Mouse (Mus musculus) hindbrain, embryonic 10.5 days (tissue): Measurements from ENCODE around the gene Kcnma1. TPM values are rescaled to one million over a fixed set of nuclear protein-coding genes. Genes with fewer than 3 reads are reported as not detected.
A peak's percentile ranks its signal among the peaks of the same experiment; 100 is the strongest.

Source experiments
- DNase-seq: peaks from one replicate; pipeline ENCODE4 v3.0.0-alpha.2; 2017; ENCODE audit warnings: low spot score
- H3K27ac ChIP-seq: fragments of 300-500 bp; sonication (generic); 2 replicates; pipeline ENCODE4 v1.5.1; 2016; ENCODE audit warnings: mild to moderate bottlenecking, moderate library complexity
- H3K27me3 ChIP-seq: fragments of 300-500 bp; sonication (generic); 2 replicates; pipeline ENCODE4 v1.6.1; 2016; ENCODE audit warnings: mild to moderate bottlenecking; ENCODE audit not compliant: poor library complexity, insufficient read depth, severe bottlenecking
- H3K36me3 ChIP-seq: fragments of 300-500 bp; sonication (generic); 2 replicates; pipeline ENCODE4 v1.6.1; 2016; ENCODE audit warnings: mild to moderate bottlenecking, moderate library complexity
- H3K4me1 ChIP-seq: fragments of 300-500 bp; sonication (generic); replicated peaks from 2 replicates; pipeline ENCODE4 v1.6.1; 2016; ENCODE audit warnings: mild to moderate bottlenecking
- H3K4me3 ChIP-seq: fragments of 300-500 bp; sonication (generic); 2 replicates; pipeline ENCODE4 v1.5.1; 2016; ENCODE audit warnings: mild to moderate bottlenecking, moderate library complexity
- H3K9me3 ChIP-seq: fragments of 300-500 bp; sonication (generic); 2 replicates; pipeline ENCODE4 v1.6.1; 2016; ENCODE audit warnings: mild to moderate bottlenecking, moderate library complexity
- WGBS: fragments of 180-500 bp; shearing (Covaris S2); methylation state at CpG from one replicate; pipeline ENCODE4 v1.1.7; 2016; 5-methylcytosine and 5-hydroxymethylcytosine counted together
- polyA plus RNA-seq: library from polyadenylated mRNA; unstranded; fragments of >200 nt; fragmentation: Nextera tagmentation; extraction: Ambion mirVana; gene quantifications from 2 replicates; pipeline ENCODE4 v1.2.1, GENCODE M21; 2016

Kcnma1 gene
- polyA plus RNA-seq, 1 experiment from 2014 or later, result 1.1 TPM

GRCm38 (mm10) chr14:23625436-23625835, 388.9 kb downstream of the Kcnma1 start:
- 93% methylated on average over 6 of the region's 6 CpGs for WGBS
- no peak for DNase-seq
- Histone ChIP-seq H3K9me3 (no peaks in the 10 kb centered on the region), H3K4me1 (no peaks in the 10 kb centered on the region), H3K36me3 (no peaks in the 10 kb centered on the region), H3K4me3 (no peak overlapping the region), H3K27ac (no peak overlapping the region), H3K27me3 (no peaks in the 10 kb centered on the region)

- H3K27ac ChIP-seq, result no peak overlapping the region
- no peaks in the 10 kb centered on the region for H3K27me3 ChIP-seq
- H3K9me3 ChIP-seq, result no peaks in the 10 kb centered on the region
- WGBS, result 82% methylated on average over 1 of the region's 1 CpGs
- DNase-seq, result no peak
- H3K4me3 ChIP-seq, result no peak overlapping the region
- H3K4me1 ChIP-seq, result no peaks in the 10 kb centered on the region
- H3K36me3 ChIP-seq, result no peaks in the 10 kb centered on the region
Observed at GRCm38 (mm10) chr14:23624455-23624854, 389.8 kb downstream of the Kcnma1 start.

GRCm38 (mm10) chr14:23620685-23621084, 393.6 kb downstream of the Kcnma1 start:
- 90% methylated on average over 2 of the region's 2 CpGs for WGBS

GRCm38 (mm10) chr14:23618973-23619372, 395.3 kb downstream of the Kcnma1 start:
- WGBS, result 85% methylated on average over 2 of the region's 2 CpGs
- no peak overlapping the region for H3K4me3 ChIP-seq
- no peaks in the 10 kb centered on the region for H3K27me3 ChIP-seq
- H3K27ac ChIP-seq, result no peak overlapping the region
- no peaks in the 10 kb centered on the region for H3K4me1 ChIP-seq
- H3K9me3 ChIP-seq, result no peaks in the 10 kb centered on the region
- no peaks in the 10 kb centered on the region for H3K36me3 ChIP-seq
- no peak for DNase-seq

More at GRCm38 (mm10) chr14:23620685-23621084, 393.6 kb downstream of the Kcnma1 start:
- no peaks in the 10 kb centered on the region for H3K27me3 ChIP-seq
- H3K4me1 ChIP-seq, result no peaks in the 10 kb centered on the region
- H3K27ac ChIP-seq, result no peak overlapping the region
- no peaks in the 10 kb centered on the region for H3K36me3 ChIP-seq
- DNase-seq, result no peak
- no peak overlapping the region for H3K4me3 ChIP-seq
- no peaks in the 10 kb centered on the region for H3K9me3 ChIP-seq

GRCm38 (mm10) chr14:23618081-23618480, 396.2 kb downstream of the Kcnma1 start:
- no peak overlapping the region for H3K4me3 ChIP-seq
- no peaks in the 10 kb centered on the region for H3K36me3 ChIP-seq
- H3K27ac ChIP-seq, result no peak overlapping the region
- no peak for DNase-seq
- H3K9me3 ChIP-seq, result no peaks in the 10 kb centered on the region
- 51% methylated on average over 1 of the region's 1 CpGs for WGBS
- H3K4me1 ChIP-seq, result no peaks in the 10 kb centered on the region
- no peaks in the 10 kb centered on the region for H3K27me3 ChIP-seq

GRCm38 (mm10) chr14:23610054-23610453, 404.2 kb downstream of the Kcnma1 start:
- H3K27ac ChIP-seq, result no peak overlapping the region
- H3K27me3 ChIP-seq, result no peaks in the 10 kb centered on the region
- no peaks in the 10 kb centered on the region for H3K36me3 ChIP-seq
- no peak overlapping the region for H3K4me3 ChIP-seq
- H3K9me3 ChIP-seq, result no peaks in the 10 kb centered on the region
- DNase-seq, result no peak
- H3K4me1 ChIP-seq, result peaks cover 3% of the 10 kb centered on the region; the same call in 1 of the 2 replicates
- 78% methylated on average over 3 of the region's 3 CpGs for WGBS

- Histone ChIP-seq H3K27ac (no peak overlapping the region), H3K9me3 (no peaks in the 10 kb centered on the region), H3K36me3 (no peaks in the 10 kb centered on the region), H3K4me1 (no peaks in the 10 kb centered on the region), H3K4me3 (no peak overlapping the region), H3K27me3 (0 out of 2 replicates have a peak, but pooled peaks cover 2% of the 10 kb centered on the region)
- WGBS, result 77% methylated on average over 7 of the region's 7 CpGs
- DNase-seq, result no peak
Observed at GRCm38 (mm10) chr14:23605740-23606139, 408.6 kb downstream of the Kcnma1 start.

GRCm38 (mm10) chr14:23602937-23603336, 411.4 kb downstream of the Kcnma1 start:
- DNase-seq, result no peak
- Histone ChIP-seq H3K36me3 (no peaks in the 10 kb centered on the region), H3K4me3 (no peak overlapping the region), H3K4me1 (no peaks in the 10 kb centered on the region), H3K27me3 (0 out of 2 replicates have a peak, but pooled peaks cover 3% of the 10 kb centered on the region), H3K9me3 (no peaks in the 10 kb centered on the region), H3K27ac (no peak overlapping the region)
- 12% methylated on average over 4 of the region's 4 CpGs for WGBS

- 82% methylated on average over 2 of the region's 2 CpGs for WGBS
- H3K4me1 ChIP-seq, result no peaks in the 10 kb centered on the region
- no peaks in the 10 kb centered on the region for H3K36me3 ChIP-seq
- no peak for DNase-seq
- no peak overlapping the region for H3K27ac ChIP-seq
- H3K4me3 ChIP-seq, result no peak overlapping the region
- no peaks in the 10 kb centered on the region for H3K9me3 ChIP-seq
- 0 out of 2 replicates have a peak, but pooled peaks cover 5% of the 10 kb centered on the region for H3K27me3 ChIP-seq
Observed at GRCm38 (mm10) chr14:23602054-23602453, 412.2 kb downstream of the Kcnma1 start.

GRCm38 (mm10) chr14:23594629-23595028, 419.7 kb downstream of the Kcnma1 start:
- WGBS, result 89% methylated on average over 5 of the region's 5 CpGs
- DNase-seq, result no peak
- Histone ChIP-seq H3K27me3 (peaks cover 19% of the 10 kb centered on the region; the same call in 1 of the 2 replicates), H3K36me3 (no peaks in the 10 kb centered on the region), H3K4me1 (peaks cover 15% of the 10 kb centered on the region), H3K9me3 (no peaks in the 10 kb centered on the region), H3K27ac (no peak overlapping the region), H3K4me3 (no peak overlapping the region)

GRCm38 (mm10) chr14:23592826-23593447, 421.4 kb downstream of the Kcnma1 start:
- 31% methylated on average over 6 of the region's 6 CpGs for WGBS
- H3K27me3 ChIP-seq, result peaks cover 18% of the 10 kb centered on the region; the same call in 1 of the 2 replicates
- no peaks in the 10 kb centered on the region for H3K9me3 ChIP-seq
- peak overlapping the region; percentile 67 for H3K27ac ChIP-seq
- no peak overlapping the region for H3K4me3 ChIP-seq
- peaks cover 15% of the 10 kb centered on the region for H3K4me1 ChIP-seq
- no peaks in the 10 kb centered on the region for H3K36me3 ChIP-seq
- DNase-seq, result peak; percentile 31

GRCm38 (mm10) chr14:23589744-23590481, 424.4 kb downstream of the Kcnma1 start:
- no peaks in the 10 kb centered on the region for H3K36me3 ChIP-seq
- H3K27ac ChIP-seq, result no peak overlapping the region
- no peak for DNase-seq
- no peaks in the 10 kb centered on the region for H3K9me3 ChIP-seq
- no peak overlapping the region for H3K4me3 ChIP-seq
- H3K27me3 ChIP-seq, result peaks cover 10% of the 10 kb centered on the region; the same call in 1 of the 2 replicates
- H3K4me1 ChIP-seq, result peaks cover 15% of the 10 kb centered on the region
- 73% methylated on average over 7 of the region's 7 CpGs for WGBS

GRCm38 (mm10) chr14:23587451-23587850, 426.8 kb downstream of the Kcnma1 start:
- no peaks in the 10 kb centered on the region for H3K9me3 ChIP-seq
- no peak for DNase-seq
- H3K36me3 ChIP-seq, result no peaks in the 10 kb centered on the region
- H3K4me1 ChIP-seq, result peaks cover 4% of the 10 kb centered on the region
- H3K4me3 ChIP-seq, result no peak overlapping the region
- H3K27me3 ChIP-seq, result peaks cover 8% of the 10 kb centered on the region; the same call in 1 of the 2 replicates
- H3K27ac ChIP-seq, result no peak overlapping the region
- WGBS, result 90% methylated on average over 9 of the region's 9 CpGs
